Mouse (Mus musculus) liver, adult 2 months (tissue): ENCODE measurements around the gene Ydjc. TPM values are rescaled to one million over a fixed set of nuclear protein-coding genes. Genes with fewer than 3 reads are reported as not detected.

Source experiments
- DNase-seq: peaks from one replicate; pipeline ENCODE4 v3.0.0-alpha.2; 2011; ENCODE audit warnings: low read depth, low spot score; ENCODE audit errors: extremely low read depth
- H3K27ac ChIP-seq: fragments of 200-500 bp; replicated peaks from 2 replicates; pipeline ENCODE4 v1.5.1; 2012; ENCODE audit warnings: low read depth, mild to moderate bottlenecking, control low read depth, inconsistent platforms, low read length; ENCODE audit not compliant: insufficient read depth
- H3K27me3 ChIP-seq: fragments of 200-500 bp; 2 replicates; pipeline ENCODE4 v1.6.1; 2012; ENCODE audit warnings: mild to moderate bottlenecking, moderate library complexity, low read length, inconsistent platforms; ENCODE audit not compliant: control insufficient read depth, insufficient read depth
- H3K36me3 ChIP-seq: fragments of 200-500 bp; 2 replicates; pipeline ENCODE4 v1.6.1; 2012; ENCODE audit warnings: low read length, inconsistent platforms; ENCODE audit not compliant: control insufficient read depth, insufficient read depth
- H3K4me1 ChIP-seq: fragments of 200-500 bp; 2 replicates; pipeline ENCODE4 v1.6.1; 2011; ENCODE audit warnings: low read length; ENCODE audit not compliant: control insufficient read depth, insufficient read depth
- H3K4me3 ChIP-seq: fragments of 200-500 bp; 2 replicates; pipeline ENCODE4 v1.5.1; 2011; ENCODE audit warnings: low read depth, mild to moderate bottlenecking, control low read depth, low read length, moderate library complexity; ENCODE audit not compliant: insufficient read depth
- H3K79me2 ChIP-seq: fragments of 200-500 bp; 2 replicates; pipeline ENCODE4 v1.6.1; 2012; ENCODE audit warnings: inconsistent platforms, mild to moderate bottlenecking, low read length, moderate library complexity; ENCODE audit not compliant: control insufficient read depth, insufficient read depth
- H3K9ac ChIP-seq: fragments of 200-500 bp; 2 replicates; pipeline ENCODE4 v1.6.1; 2012; ENCODE audit warnings: low read depth, mild to moderate bottlenecking, control low read depth, inconsistent platforms, low read length
- CTCF ChIP-seq: fragments of 200-500 bp; IDR thresholded peaks from 2 replicates; pipeline ENCODE4 v1.5.1; 2011; ENCODE audit warnings: low read depth, low read length, control low read depth
- POLR2A ChIP-seq: fragments of 200-500 bp; IDR thresholded peaks from 2 replicates; pipeline ENCODE4 v1.6.1; 2011; ENCODE audit warnings: low read length, control low read depth; ENCODE audit not compliant: insufficient read depth; ENCODE audit errors: extremely low read depth
- WGBS: fragments of 180-500 bp; shearing (Covaris S2); methylation state at CpG from one replicate; pipeline ENCODE4 v1.1.7; 2018; 5-methylcytosine and 5-hydroxymethylcytosine counted together
- polyA plus RNA-seq: library from polyadenylated mRNA; depleted of rRNA; stranded (reverse); fragments of >200 nt; gene quantifications from 2 replicates; pipeline ENCODE4 v1.2.3, GENCODE M21; 2012
- total RNA-seq: library from RNA; depleted of rRNA; stranded (reverse); fragments of >200 nt; gene quantifications from 2 replicates; pipeline ENCODE4 v1.2.3, GENCODE M21; 2014

The Ydjc gene
- total and polyA plus RNA-seq, 2 experiments = 0.28 to 0.48 TPM

GRCm38 (mm10) chr16:17167179-17167578 is 22.8 kb downstream of the Ydjc start:
- peaks cover 37% of the 10 kb centered on the region for H3K36me3 ChIP-seq
- H3K4me3 ChIP-seq = no peak overlapping the region
- no peaks in the 10 kb centered on the region for H3K27me3 ChIP-seq
- no peak overlapping the region for H3K9ac ChIP-seq
- no peak for DNase-seq
- no peaks in the 10 kb centered on the region for H3K4me1 ChIP-seq
- no peak overlapping the region for H3K27ac ChIP-seq
- H3K79me2 ChIP-seq = peaks cover 20% of the 10 kb centered on the region; the same call in 1 of the 2 replicates
- TF ChIP-seq CTCF = no peak
- no peak for TF ChIP-seq POLR2A

- TF ChIP-seq POLR2A = no peak
- TF ChIP-seq CTCF = no peak
These were observed 23.6 kb downstream of the Ydjc start for GRCm38 (mm10) chr16:17168049-17168448.

GRCm38 (mm10) chr16:17175765-17176164 is 31.3 kb downstream of the Ydjc start:
- Histone ChIP-seq H3K27ac (no peak overlapping the region), H3K4me1 (peaks cover 10% of the 10 kb centered on the region; the same call in 1 of the 2 replicates), H3K4me3 (no peak overlapping the region), H3K27me3 (no peaks in the 10 kb centered on the region), H3K79me2 (peaks cover 39% of the 10 kb centered on the region; the same call in 1 of the 2 replicates), H3K36me3 (peaks cover 37% of the 10 kb centered on the region), H3K9ac (no peak overlapping the region)
- peak; percentile 67 for DNase-seq
- no peak for TF ChIP-seq POLR2A
- no peak for TF ChIP-seq CTCF
- 42% methylated on average over 2 of the region's 2 CpGs for WGBS

More at GRCm38 (mm10) chr16:17168049-17168448, 23.6 kb downstream of the Ydjc start:
- no peak for DNase-seq
- Histone ChIP-seq H3K4me3 (no peak overlapping the region), H3K27me3 (no peaks in the 10 kb centered on the region), H3K9ac (no peak overlapping the region), H3K27ac (no peak overlapping the region), H3K4me1 (no peaks in the 10 kb centered on the region), H3K79me2 (peaks cover 22% of the 10 kb centered on the region; the same call in 1 of the 2 replicates), H3K36me3 (peaks cover 43% of the 10 kb centered on the region)
- WGBS = 94% methylated on average over 5 of the region's 5 CpGs

GRCm38 (mm10) chr16:17177623-17178170 is 33.3 kb downstream of the Ydjc start:
- Histone ChIP-seq H3K36me3 (peaks cover 25% of the 10 kb centered on the region), H3K4me3 (no peak overlapping the region), H3K9ac (no peak overlapping the region), H3K27ac (no peak overlapping the region), H3K79me2 (peaks cover 36% of the 10 kb centered on the region; the same call in 1 of the 2 replicates), H3K27me3 (no peaks in the 10 kb centered on the region), H3K4me1 (peaks cover 21% of the 10 kb centered on the region; the same call in 1 of the 2 replicates)
- no peak for DNase-seq
- 100% methylated on average over 1 of the region's 1 CpGs for whole genome bisulfite sequencing
- TF ChIP-seq POLR2A = no peak
- no peak for TF ChIP-seq CTCF

- Histone ChIP-seq H3K27ac (no peak overlapping the region), H3K9ac (no peak overlapping the region), H3K27me3 (no peaks in the 10 kb centered on the region), H3K79me2 (peaks cover 34% of the 10 kb centered on the region; the same call in 1 of the 2 replicates), H3K4me3 (no peak overlapping the region), H3K4me1 (peaks cover 21% of the 10 kb centered on the region; the same call in 1 of the 2 replicates), H3K36me3 (peaks cover 11% of the 10 kb centered on the region; the same call in 1 of the 2 replicates)
- WGBS = 92% methylated on average over 3 of the region's 3 CpGs
- TF ChIP-seq POLR2A = no peak
- no peak for TF ChIP-seq CTCF
- DNase-seq = no peak
These were observed 35.3 kb downstream of the Ydjc start for GRCm38 (mm10) chr16:17179706-17180105.

- H3K4me3 ChIP-seq = no peak overlapping the region
- DNase-seq = peak; percentile 95
- H3K27ac ChIP-seq = peak overlapping the region; percentile 48; the same call in 1 of the 2 replicates
- no peaks in the 10 kb centered on the region for H3K27me3 ChIP-seq
- H3K9ac ChIP-seq = no peak overlapping the region
- H3K36me3 ChIP-seq = peaks cover 3% of the 10 kb centered on the region; the same call in 1 of the 2 replicates
- peaks cover 32% of the 10 kb centered on the region; the same call in 1 of the 2 replicates for H3K79me2 ChIP-seq
- H3K4me1 ChIP-seq = peaks cover 18% of the 10 kb centered on the region; the same call in 1 of the 2 replicates
- 25% methylated on average over 4 of the region's 4 CpGs for WGBS
- TF ChIP-seq POLR2A = no peak
- no peak for TF ChIP-seq CTCF
These were observed 37.0 kb downstream of the Ydjc start for GRCm38 (mm10) chr16:17181382-17181781.
